Mouse (Mus musculus) midbrain, embryonic 10.5 days (tissue): ENCODE measurements around the gene Dnttip1. TPM values are rescaled to one million over a fixed set of nuclear protein-coding genes. Genes with fewer than 3 reads are reported as not detected.

Experiments used
- DNase-seq: peaks from one replicate; pipeline ENCODE4 v3.0.0-alpha.2; 2017; ENCODE audit warnings: low spot score
- H3K27ac ChIP-seq: fragments of 300-500 bp; sonication (generic); replicated peaks from 2 replicates; pipeline ENCODE4 v1.5.1; 2016; ENCODE audit warnings: mild to moderate bottlenecking
- H3K27me3 ChIP-seq: fragments of 300-500 bp; sonication (generic); 2 replicates; pipeline ENCODE4 v1.6.1; 2016; ENCODE audit warnings: low read depth, mild to moderate bottlenecking; ENCODE audit not compliant: poor library complexity, severe bottlenecking
- H3K36me3 ChIP-seq: fragments of 300-500 bp; sonication (generic); 2 replicates; pipeline ENCODE4 v1.6.1; 2016; ENCODE audit warnings: mild to moderate bottlenecking, moderate library complexity
- H3K4me1 ChIP-seq: fragments of 300-500 bp; sonication (generic); 2 replicates; pipeline ENCODE4 v1.6.1; 2016
- H3K4me3 ChIP-seq: fragments of 300-500 bp; sonication (generic); 2 replicates; pipeline ENCODE4 v1.5.1; 2016; ENCODE audit warnings: mild to moderate bottlenecking, moderate library complexity
- H3K9me3 ChIP-seq: fragments of 300-500 bp; sonication (generic); replicated peaks from 2 replicates; pipeline ENCODE4 v1.6.1; 2016; ENCODE audit warnings: mild to moderate bottlenecking
- WGBS: fragments of 180-500 bp; shearing (Covaris S2); methylation state at CpG from one replicate; pipeline ENCODE4 v1.1.7; 2016; 5-methylcytosine and 5-hydroxymethylcytosine counted together
- polyA plus RNA-seq: library from polyadenylated mRNA; unstranded; fragments of >200 nt; fragmentation: Nextera tagmentation; extraction: Ambion mirVana; gene quantifications from 2 replicates; pipeline ENCODE4 v1.2.1, GENCODE M21; 2016

Dnttip1 gene
- polyA plus RNA-seq, 1 experiment from 2014 or later = 80.1 TPM

DNA sequence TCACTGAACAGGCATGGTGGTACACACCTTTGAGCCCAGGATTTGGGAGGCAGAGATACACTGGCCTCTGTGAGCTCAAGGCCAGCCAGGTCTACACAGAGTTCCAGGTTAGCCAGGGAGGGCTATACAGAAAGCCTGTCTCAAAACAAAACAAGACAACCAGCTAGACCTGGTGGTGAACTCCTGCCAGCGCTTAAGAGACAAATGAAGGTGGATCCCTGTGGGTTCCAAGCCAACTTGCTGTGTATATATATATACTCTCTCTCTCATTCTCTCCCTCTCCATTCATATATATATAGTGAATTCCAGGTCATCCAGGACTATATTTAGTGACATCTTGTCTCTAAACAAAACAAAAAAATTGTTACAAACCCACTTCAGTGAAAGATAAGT lies 58.1 kb downstream of the Dnttip1 start:
- Histone ChIP-seq H3K4me1 (peaks cover 26% of the 10 kb centered on the region), H3K4me3 (peak overlapping the region; percentile 74), H3K27me3 (no peaks in the 10 kb centered on the region), H3K9me3 (no peaks in the 10 kb centered on the region), H3K27ac (peak overlapping the region; percentile 90; the same call in 1 of the 2 replicates), H3K36me3 (peaks cover 44% of the 10 kb centered on the region)
- WGBS = 57% methylated on average over 1 of the region's 1 CpGs
- no peak for DNase-seq

DNA sequence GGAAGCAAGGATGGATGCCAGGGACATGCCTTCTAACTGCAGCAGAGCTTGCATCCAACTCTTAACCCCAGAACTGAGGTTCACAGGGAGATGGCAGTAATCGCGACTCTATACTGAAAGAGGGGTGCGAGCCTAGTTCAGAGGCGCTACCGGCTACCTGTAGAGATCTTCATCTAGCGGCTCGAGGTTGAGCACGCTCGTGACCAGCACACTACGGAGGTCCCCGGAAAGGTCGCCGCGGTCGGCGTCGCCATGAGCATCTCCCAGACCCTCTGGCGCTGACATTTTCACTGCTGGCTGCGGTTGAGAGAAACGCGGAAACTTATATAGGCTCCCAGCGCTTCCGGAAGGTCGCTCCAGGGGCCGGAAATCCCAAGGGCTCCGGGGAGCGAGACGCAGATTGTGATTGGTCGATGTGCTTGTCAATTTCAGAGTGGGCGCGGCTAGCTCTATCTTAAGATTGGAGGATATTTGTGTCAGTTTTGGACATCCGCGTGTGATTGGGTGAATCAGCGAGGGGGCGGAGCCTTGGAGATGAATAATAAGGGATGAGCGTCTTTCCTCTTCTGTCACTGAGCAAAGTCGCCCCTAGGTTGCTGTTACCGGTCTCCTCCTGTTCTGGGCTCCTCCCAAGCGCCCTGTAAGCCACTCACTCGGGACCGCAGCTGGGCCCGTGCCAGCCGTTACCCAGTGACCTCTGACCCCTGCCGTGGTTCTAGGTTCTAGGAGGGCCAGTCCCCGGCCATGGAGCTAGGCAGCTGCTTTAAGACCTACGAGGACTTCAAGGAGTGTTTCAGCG lies 58.9 kb downstream of the Dnttip1 start, which contains the start of the genes Acot8 and Zswim3:
Gene Acot8 (minus strand): TSS at position 350 of the 799 bp plus-strand sequence.
Gene Zswim3 (plus strand): TSS at position 566 of the 799 bp plus-strand sequence.
- Histone ChIP-seq H3K4me3 (peak within 1 kb of the TSS; percentile 74), H3K4me1 (peaks cover 26% of the 10 kb centered on the region), H3K27ac (peak within 1 kb of the TSS; percentile 90), H3K27me3 (no peaks in the 10 kb centered on the region), H3K9me3 (no peaks in the 10 kb centered on the region), H3K36me3 (peaks cover 42% of the 10 kb centered on the region)
- WGBS = under 1% methylated on average over 47 of the region's 47 CpGs
- DNase-seq = peak; percentile 97

DNA sequence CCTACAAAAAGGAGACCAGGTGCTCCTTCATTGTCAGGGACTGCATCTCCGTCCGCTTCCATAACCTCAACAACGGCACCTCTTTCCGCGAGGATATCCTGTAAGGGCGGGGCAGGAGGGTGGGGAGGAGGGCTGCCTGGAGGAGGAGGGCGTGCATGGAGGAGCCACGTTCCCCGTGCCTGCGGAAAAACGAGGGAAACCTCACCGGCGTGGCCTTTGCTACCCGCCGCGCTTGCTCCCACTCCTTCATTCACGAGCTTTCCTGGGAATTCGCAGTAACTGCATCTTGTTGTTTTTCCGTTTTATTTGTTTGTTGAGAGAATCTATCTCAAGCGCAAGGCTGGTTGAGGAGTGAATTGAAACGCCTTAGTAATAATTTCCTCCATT lies 59.5 kb downstream of the Dnttip1 start:
- Histone ChIP-seq H3K4me3 (peak overlapping the region; percentile 74), H3K9me3 (no peaks in the 10 kb centered on the region), H3K4me1 (peaks cover 26% of the 10 kb centered on the region), H3K36me3 (peaks cover 36% of the 10 kb centered on the region), H3K27me3 (no peaks in the 10 kb centered on the region), H3K27ac (peak overlapping the region; percentile 90)
- WGBS = 2% methylated on average over 21 of the region's 21 CpGs
- DNase-seq = no peak

DNA sequence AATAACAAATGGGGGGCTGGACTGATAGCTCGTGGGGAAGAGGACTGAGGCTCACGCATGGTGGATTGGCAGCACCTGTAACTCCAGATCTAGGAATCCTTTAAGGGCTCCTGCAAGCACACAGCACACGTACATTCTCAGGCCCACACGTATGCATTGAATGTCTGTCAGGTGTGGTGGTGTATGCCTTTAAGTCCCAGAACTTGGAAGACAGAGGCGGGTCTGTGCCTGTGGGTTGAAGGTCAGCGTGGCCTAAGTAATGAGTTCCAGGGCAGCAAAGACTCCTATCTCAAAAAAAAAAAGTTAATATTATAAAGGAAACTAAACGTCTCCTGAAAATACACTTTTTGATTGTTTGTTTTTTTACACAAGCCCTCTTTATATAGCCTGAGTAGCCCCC lies 60.8 kb downstream of the Dnttip1 start:
- no peak for DNase-seq
- 86% methylated on average over 7 of the region's 7 CpGs for WGBS
- no peaks in the 10 kb centered on the region for H3K27me3 ChIP-seq
- H3K9me3 ChIP-seq = no peaks in the 10 kb centered on the region
- H3K36me3 ChIP-seq = peaks cover 23% of the 10 kb centered on the region
- H3K4me3 ChIP-seq = peak overlapping the region; percentile 2; the same call in 1 of the 2 replicates
- no peak overlapping the region for H3K27ac ChIP-seq
- H3K4me1 ChIP-seq = peaks cover 26% of the 10 kb centered on the region

DNA sequence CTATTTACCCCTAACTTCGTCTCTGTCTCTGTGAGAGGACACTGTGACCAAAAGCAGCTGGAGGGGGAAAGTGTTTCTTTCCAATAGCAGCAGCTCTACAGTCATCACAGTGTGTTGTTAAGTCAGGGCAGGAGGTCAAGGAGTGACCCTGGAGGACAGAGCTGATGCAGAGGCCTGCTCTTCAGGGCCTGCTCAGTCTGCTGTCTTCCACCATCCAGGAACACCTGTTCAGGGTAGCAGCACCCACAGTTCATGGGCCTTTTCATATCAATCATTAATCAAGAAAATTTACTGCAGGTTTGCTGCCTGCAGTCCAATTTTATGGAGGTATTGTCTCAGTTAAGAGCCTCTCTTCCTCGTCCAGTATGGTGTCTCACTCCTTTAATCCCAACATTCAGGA lies 67.8 kb downstream of the Dnttip1 start:
- 81% methylated on average over 2 of the region's 2 CpGs for WGBS
- H3K27me3 ChIP-seq = no peaks in the 10 kb centered on the region
- H3K36me3 ChIP-seq = peaks cover 16% of the 10 kb centered on the region
- no peaks in the 10 kb centered on the region for H3K9me3 ChIP-seq
- no peak overlapping the region for H3K4me3 ChIP-seq
- no peak overlapping the region for H3K27ac ChIP-seq
- peaks cover 3% of the 10 kb centered on the region; the same call in 1 of the 2 replicates for H3K4me1 ChIP-seq
- no peak for DNase-seq

DNA sequence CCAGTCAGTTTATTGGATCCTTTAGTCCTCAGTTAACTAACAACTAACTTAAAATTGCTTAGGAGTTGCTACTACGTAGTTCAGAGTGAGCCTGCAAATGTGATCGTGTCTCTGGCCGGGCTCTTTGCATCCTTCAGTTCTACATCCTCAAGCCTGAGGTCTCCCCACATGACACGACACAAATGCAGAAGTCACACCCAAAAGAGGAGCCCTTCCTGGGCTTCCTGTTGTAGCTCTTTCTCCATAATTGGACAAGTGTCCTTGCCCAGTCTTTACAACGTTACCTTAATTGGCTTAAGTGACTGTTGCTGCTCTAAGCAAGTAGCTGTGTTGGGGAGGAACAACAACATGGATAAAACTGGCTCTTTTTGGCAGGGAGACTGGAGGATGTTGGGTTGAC lies 69.6 kb downstream of the Dnttip1 start:
- 89% methylated on average over 5 of the region's 5 CpGs for WGBS
- H3K27ac ChIP-seq = no peak overlapping the region
- no peak overlapping the region for H3K4me3 ChIP-seq
- peaks cover 12% of the 10 kb centered on the region for H3K36me3 ChIP-seq
- no peaks in the 10 kb centered on the region for H3K9me3 ChIP-seq
- H3K4me1 ChIP-seq = peaks cover 3% of the 10 kb centered on the region; the same call in 1 of the 2 replicates
- DNase-seq = no peak
- no peaks in the 10 kb centered on the region for H3K27me3 ChIP-seq

DNA sequence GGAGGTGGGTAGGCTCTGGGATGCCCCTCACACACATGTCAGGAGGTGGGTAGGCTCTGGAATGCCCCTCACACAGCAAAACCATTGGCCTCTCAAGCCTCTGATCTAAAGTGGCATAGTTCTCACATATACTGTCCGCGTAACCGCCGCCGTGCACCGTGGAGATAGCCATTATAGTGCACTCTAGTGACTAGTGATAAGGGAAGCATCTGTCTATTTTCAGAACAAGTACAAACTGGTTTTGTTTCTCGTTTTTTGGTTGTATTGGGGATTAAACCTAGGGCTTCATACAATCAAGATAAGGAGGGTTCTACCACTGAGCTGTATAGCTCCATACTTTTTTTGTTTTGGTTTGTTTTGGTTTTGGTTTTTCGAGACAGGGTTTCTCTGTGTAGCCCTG lies 70.0 kb downstream of the Dnttip1 start:
- Histone ChIP-seq H3K27ac (no peak overlapping the region), H3K4me1 (peaks cover 3% of the 10 kb centered on the region; the same call in 1 of the 2 replicates), H3K27me3 (no peaks in the 10 kb centered on the region), H3K36me3 (peaks cover 17% of the 10 kb centered on the region), H3K9me3 (no peaks in the 10 kb centered on the region), H3K4me3 (no peak overlapping the region)
- 91% methylated on average over 8 of the region's 8 CpGs for WGBS
- DNase-seq = no peak

DNA sequence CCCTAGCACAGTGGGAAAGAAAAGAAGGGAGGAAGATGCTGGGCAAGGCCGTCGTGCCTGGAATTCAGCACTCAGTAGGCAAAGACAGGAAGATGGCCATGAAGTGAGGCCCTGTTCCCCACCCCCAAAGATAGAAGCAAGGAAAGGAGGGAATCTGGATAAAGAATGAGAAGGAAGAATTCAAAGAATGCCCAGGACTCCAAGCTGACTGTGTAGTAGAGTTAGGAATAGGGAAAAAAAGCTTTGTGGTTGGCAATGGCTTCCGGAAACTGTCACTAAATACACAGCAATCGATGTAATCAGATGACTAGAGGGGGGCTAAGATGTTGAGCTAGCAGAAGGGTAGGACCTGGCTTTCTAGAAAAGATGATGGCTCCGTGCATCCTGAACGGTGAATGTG lies 71.4 kb downstream of the Dnttip1 start:
- H3K4me1 ChIP-seq = peaks cover 6% of the 10 kb centered on the region
- 91% methylated on average over 6 of the region's 6 CpGs for WGBS
- H3K9me3 ChIP-seq = no peaks in the 10 kb centered on the region
- H3K27me3 ChIP-seq = no peaks in the 10 kb centered on the region
- no peak overlapping the region for H3K27ac ChIP-seq
- H3K4me3 ChIP-seq = no peak overlapping the region
- no peak for DNase-seq
- peaks cover 25% of the 10 kb centered on the region for H3K36me3 ChIP-seq

DNA sequence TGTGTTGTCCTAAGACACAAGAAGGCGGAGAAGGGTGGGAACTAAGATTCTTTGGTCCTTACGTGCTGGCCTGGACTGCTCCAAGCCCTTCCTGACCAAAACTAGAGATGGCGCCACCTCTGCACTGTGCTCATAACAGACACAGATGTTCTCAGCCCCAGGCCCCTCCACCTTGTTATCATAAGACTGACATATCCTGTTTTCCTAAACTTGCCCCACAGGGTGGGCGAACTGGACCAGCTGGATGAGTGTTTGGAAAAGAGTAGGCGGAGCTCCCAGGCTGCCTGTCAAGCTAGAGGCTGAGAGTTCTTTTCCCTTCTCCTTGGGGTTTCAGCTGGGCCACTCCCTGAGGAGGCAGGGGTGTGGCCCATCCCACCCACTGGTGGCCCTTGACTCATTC lies 71.9 kb downstream of the Dnttip1 start:
- Histone ChIP-seq H3K4me1 (peaks cover 11% of the 10 kb centered on the region), H3K27me3 (no peaks in the 10 kb centered on the region), H3K4me3 (no peak overlapping the region), H3K27ac (no peak overlapping the region), H3K9me3 (no peaks in the 10 kb centered on the region), H3K36me3 (peaks cover 22% of the 10 kb centered on the region)
- peak; percentile 26 for DNase-seq
- WGBS = 74% methylated on average over 5 of the region's 5 CpGs

Other genes with a start within 250 kb of the Dnttip1 start
- gene Pigt, start 248.5 kb upstream of the Dnttip1 start, polyA plus RNA-seq = 40.1 and 44.7 TPM in 2 replicates
- gene Wfdc2, start 183.6 kb upstream of the Dnttip1 start, polyA plus RNA-seq = 23.1 and 28.3 TPM in 2 replicates
- gene Spint3, start 172.5 kb upstream of the Dnttip1 start, polyA plus RNA-seq = not detected in 2 replicates
- not detected in 2 replicates for gene Wfdc6a, start 160.5 kb upstream of the Dnttip1 start, polyA plus RNA-seq
- not detected in 2 replicates for gene Eppin, start 152.4 kb upstream of the Dnttip1 start, polyA plus RNA-seq
- not detected in 2 replicates for gene Wfdc6b, start 132.5 kb upstream of the Dnttip1 start, polyA plus RNA-seq
- not detected in 2 replicates for gene Wfdc8, start 132.4 kb upstream of the Dnttip1 start, polyA plus RNA-seq
- not detected in 2 replicates for gene Wfdc16, start 107.2 kb upstream of the Dnttip1 start, polyA plus RNA-seq
- not detected in 2 replicates for gene Wfdc10, start 89.9 kb upstream of the Dnttip1 start, polyA plus RNA-seq
- gene Wfdc9, start 89.4 kb upstream of the Dnttip1 start, polyA plus RNA-seq = not detected in 2 replicates
- not detected in 2 replicates for gene Wfdc11, start 71.9 kb upstream of the Dnttip1 start, polyA plus RNA-seq
- gene Wfdc13, start 60.9 kb upstream of the Dnttip1 start, polyA plus RNA-seq = not detected in 2 replicates
- not detected in 2 replicates for gene Spint4, start 47.5 kb upstream of the Dnttip1 start, polyA plus RNA-seq
- not detected in 2 replicates for gene Spint5, start 30.7 kb upstream of the Dnttip1 start, polyA plus RNA-seq
- 0.94 and 1.2 TPM in 2 replicates for gene Wfdc3, start 52 bp upstream of the Dnttip1 start, polyA plus RNA-seq
- 575 and 639 TPM in 2 replicates for gene Ube2c, start 23.9 kb downstream of the Dnttip1 start, polyA plus RNA-seq
- not detected in 2 replicates for gene Tnnc2, start 34.0 kb downstream of the Dnttip1 start, polyA plus RNA-seq
- gene Snx21, start 39.8 kb downstream of the Dnttip1 start, polyA plus RNA-seq = 12.0 and 12.3 TPM in 2 replicates
- 14.9 and 15.3 TPM in 2 replicates for gene Acot8, start 58.9 kb downstream of the Dnttip1 start, polyA plus RNA-seq
- 9.7 and 11.6 TPM in 2 replicates for gene Zswim3, start 59.1 kb downstream of the Dnttip1 start, polyA plus RNA-seq
- gene Zswim1, start 76.7 kb downstream of the Dnttip1 start, polyA plus RNA-seq = 24.7 and 25.3 TPM in 2 replicates
- 0.17 TPM in 1 of 2 replicates, not detected in the other for gene Spata25, start 82.6 kb downstream of the Dnttip1 start, polyA plus RNA-seq
- 85.7 and 98.2 TPM in 2 replicates for gene Ctsa, start 86.9 kb downstream of the Dnttip1 start, polyA plus RNA-seq
- gene Neurl2, start 87.5 kb downstream of the Dnttip1 start, polyA plus RNA-seq = 3.8 and 5.4 TPM in 2 replicates
- gene Pltp, start 111.7 kb downstream of the Dnttip1 start, polyA plus RNA-seq = 67.9 and 86.2 TPM in 2 replicates
- 73.8 and 93.8 TPM in 2 replicates for gene Pcif1, start 133.3 kb downstream of the Dnttip1 start, polyA plus RNA-seq
- gene Zfp335, start 165.8 kb downstream of the Dnttip1 start, polyA plus RNA-seq = 14.1 and 17.1 TPM in 2 replicates
- gene Mmp9, start 194.8 kb downstream of the Dnttip1 start, polyA plus RNA-seq = 0.39 and 0.97 TPM in 2 replicates
- gene Slc12a5, start 214.8 kb downstream of the Dnttip1 start, polyA plus RNA-seq = 0.99 and 2.1 TPM in 2 replicates